In the genomic region with DNA sequence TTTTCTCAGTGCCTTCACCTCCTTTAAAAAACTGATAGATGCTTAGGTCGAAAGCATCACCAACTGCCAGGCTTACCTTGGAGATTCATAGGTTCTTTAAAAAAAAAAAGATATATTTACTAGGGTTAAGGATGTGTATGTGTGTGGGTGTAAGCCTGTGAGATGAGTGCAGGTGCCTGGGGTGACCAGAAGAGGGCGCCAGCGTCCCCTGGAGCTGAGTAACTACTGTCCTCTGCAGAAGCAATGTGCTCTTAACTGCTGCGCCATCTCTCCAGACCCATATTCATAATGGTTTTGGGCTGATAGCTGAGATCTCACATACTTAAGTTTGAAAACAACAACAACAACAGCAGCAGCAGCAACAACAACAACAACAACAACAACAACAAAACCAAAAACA, we compare ENCODE assay signal across 12 mouse cellular contexts. TPM values are rescaled to one million over a fixed set of nuclear protein-coding genes. Genes with fewer than 3 reads are reported as not detected.
DNase-seq lines count a peak whose midpoint lies in the region; ATAC-seq and TF ChIP-seq lines count a peak whose summit lies in the region.
"Had no signal": no experiment of that assay in that cellular context is flagged by ENCODE, and none has a peak within 500 bp of the region (broad histone marks: within the 10 kb centered on the region; RNA-seq: fewer than 3 reads in every experiment).

No protein-coding gene starts in this region.

- TF ChIP-seq CTCF in liver, adult 2 months (IDR thresholded peaks at IDR 0.05; ENCODE audit: low read depth, low read length) = peak; percentile 72
- peak; percentile 30 for TF ChIP-seq CTCF in ES-Bruce4 (IDR thresholded peaks at IDR 0.05; ENCODE audit: low read depth, low read length)
- peak; percentile 16; the same call in 1 of the 2 replicates for TF ChIP-seq CTCF in embryonic fibroblast, embryonic 13.5 days (IDR thresholded peaks at IDR 0.05; ENCODE audit: borderline replicate concordance, insufficient read depth, low read length)

- H3K27me3 ChIP-seq in liver, adult 2 months (ENCODE audit: control insufficient read depth, insufficient read depth, low read length) = no peaks in the 10 kb centered on the region
- H3K27me3 ChIP-seq in liver, embryonic 12.5 days (replicated peaks) = no peaks in the 10 kb centered on the region
- no peaks in the 10 kb centered on the region for H3K27me3 ChIP-seq in ES-Bruce4 (ENCODE audit: control insufficient read depth, insufficient read depth, low read length, poor library complexity, severe bottlenecking)

- H3K79me2 ChIP-seq in liver, adult 2 months (ENCODE audit: control insufficient read depth, insufficient read depth, low read length) = no peaks in the 10 kb centered on the region

- H3K9me3 ChIP-seq in liver, embryonic 12.5 days (replicated peaks) = peaks cover 6% of the 10 kb centered on the region; the same call in 1 of the 2 replicates
- H3K9me3 ChIP-seq in ES-Bruce4 (replicated peaks; ENCODE audit: control insufficient read depth, insufficient read depth, low read length, poor library complexity, severe bottlenecking) = peaks cover 6% of the 10 kb centered on the region; the same call in 1 of the 2 replicates
- H3K9me3 ChIP-seq: midbrain, embryonic 10.5 days had no signal

- H3K4me1 ChIP-seq in liver, adult 2 months (ENCODE audit: control insufficient read depth, insufficient read depth, low read length) = peaks cover 5% of the 10 kb centered on the region
- H3K4me1 ChIP-seq in liver, embryonic 12.5 days = no peaks in the 10 kb centered on the region
- no peaks in the 10 kb centered on the region for H3K4me1 ChIP-seq in ES-Bruce4 (ENCODE audit: control insufficient read depth, insufficient read depth, low read length)
- H3K4me1 ChIP-seq in embryonic fibroblast, embryonic 13.5 days (ENCODE audit: control insufficient read depth, insufficient read depth, low read length) = no peaks in the 10 kb centered on the region; the same call in 1 of the 2 replicates

- H3K27ac ChIP-seq in liver, adult 2 months (replicated peaks; ENCODE audit: insufficient read depth, low read depth, low read length) = no peak overlapping the region
- H3K27ac ChIP-seq in liver, embryonic 12.5 days = no peak overlapping the region
- no peak overlapping the region for H3K27ac ChIP-seq in ES-Bruce4 (ENCODE audit: insufficient read depth, low read length)
- H3K27ac ChIP-seq in embryonic fibroblast, embryonic 13.5 days (ENCODE audit: insufficient read depth, low read length) = no peak overlapping the region
- H3K27ac ChIP-seq: midbrain, embryonic 10.5 days had no signal

- DNase-seq in liver, adult 2 months (ENCODE audit: extremely low read depth, low read depth, low spot score) = no peak
- DNase-seq in CD4-positive helper T cell, adult 2 months (ENCODE audit: low read depth, low spot score) = peak; percentile 13
- no peak for DNase-seq in adrenal gland, postnatal 10 days
- DNase-seq in heart, postnatal 4 days = no peak
- DNase-seq: adrenal gland, postnatal 25 days; heart, postnatal 14 days; right cerebral cortex, postnatal 25 days had no signal

- no peak for TF ChIP-seq EP300 in ES-Bruce4 (IDR thresholded peaks at IDR 0.05; ENCODE audit: insufficient read depth, low read depth, low read length)

- no peak for ATAC-seq in liver, embryonic 12.5 days
- ATAC-seq: inflammation-experienced regulatory T-cells, adult 6 months had no signal

- H3K9ac ChIP-seq in liver, adult 2 months (ENCODE audit: low read depth, low read length) = no peak overlapping the region
- H3K9ac ChIP-seq in liver, embryonic 12.5 days = no peak overlapping the region
- no peak overlapping the region for H3K9ac ChIP-seq in ES-Bruce4 (ENCODE audit: low read depth, poor library complexity, severe bottlenecking)

- TF ChIP-seq POLR2A in liver, adult 2 months (IDR thresholded peaks at IDR 0.05; ENCODE audit: extremely low read depth, insufficient read depth, low read length) = no peak
- TF ChIP-seq POLR2A in ES-Bruce4 (IDR thresholded peaks at IDR 0.05; ENCODE audit: insufficient read depth, low read length) = no peak
- TF ChIP-seq POLR2A in embryonic fibroblast, embryonic 13.5 days (IDR thresholded peaks at IDR 0.05; ENCODE audit: low read depth, low read length) = no peak

- no peak overlapping the region for H3K4me2 ChIP-seq in liver, embryonic 12.5 days

- H3K36me3 ChIP-seq in liver, adult 2 months (ENCODE audit: control insufficient read depth, insufficient read depth, low read length) = no peaks in the 10 kb centered on the region
- H3K36me3 ChIP-seq in liver, embryonic 12.5 days = no peaks in the 10 kb centered on the region
- no peaks in the 10 kb centered on the region for H3K36me3 ChIP-seq in ES-Bruce4 (ENCODE audit: control insufficient read depth, insufficient read depth, low read length, poor library complexity, severe bottlenecking)
- H3K36me3 ChIP-seq: midbrain, embryonic 10.5 days had no signal

- 91% methylated on average over 4 of the region's 4 CpGs for WGBS in liver, adult 2 months
- 62% methylated on average over 4 of the region's 4 CpGs for WGBS in liver, embryonic 12.5 days (ENCODE audit: insufficient replicate concordance)

- H3K4me3 ChIP-seq in liver, adult 2 months (ENCODE audit: insufficient read depth, low read depth, low read length) = no peak overlapping the region
- no peak overlapping the region for H3K4me3 ChIP-seq in liver, embryonic 12.5 days
- no peak overlapping the region for H3K4me3 ChIP-seq in ES-Bruce4 (ENCODE audit: low read depth, low read length)
- H3K4me3 ChIP-seq in embryonic fibroblast, embryonic 13.5 days (ENCODE audit: insufficient read depth, low read length) = no peak overlapping the region
- H3K4me3 ChIP-seq: midbrain, embryonic 10.5 days had no signal

RNA-seq across cellular contexts. Expression of gene Cabcoco1, which starts 35.5 kb away (rescaled TPM):
- total RNA-seq in liver, adult 2 months (2014; rRNA removed) = 3.0 and 3.3 TPM in 2 replicates
- polyA plus RNA-seq in liver, adult 2 months (2012; rRNA removed) = 1.0 and 1.4 TPM in 2 replicates
- polyA plus RNA-seq in liver, embryonic 12.5 days (2016; fragmentation: Nextera tagmentation; extraction: Ambion mirVana) = 0.48 and 1.3 TPM in 2 replicates
- not detected in 2 replicates for polyA plus RNA-seq in ES-Bruce4 (2011; ENCODE audit: insufficient read depth, insufficient read length, low read depth, missing spikeins)
- polyA plus RNA-seq in embryonic fibroblast, embryonic 13.5 days (2011; ENCODE audit: insufficient read length, low read depth, missing spikeins) = 0.51 TPM in 1 of 2 replicates, not detected in the other
- 1 to 10 TPM; 6.8 to 7.0 TPM for total RNA-seq in adrenal gland, postnatal 10 days (2021)
- 10 to 100 TPM; 30.5 to 36.1 TPM for total RNA-seq in heart, postnatal 4 days (2021)
- polyA plus RNA-seq: midbrain, embryonic 10.5 days had no signal

Comparison
In these comparisons a context has a peak if more than half of its experiments do, and no peak if none do; other contexts are left out.
1. CTCF ChIP-seq: peak in every context shown above with its lines; median percentile 72 in liver, adult 2 months; 30 in ES-Bruce4; 16 in embryonic fibroblast, embryonic 13.5 days.